Mouse (Mus musculus): ENCODE data around the gene Sirt3.

Sirt3 gene

DNA sequence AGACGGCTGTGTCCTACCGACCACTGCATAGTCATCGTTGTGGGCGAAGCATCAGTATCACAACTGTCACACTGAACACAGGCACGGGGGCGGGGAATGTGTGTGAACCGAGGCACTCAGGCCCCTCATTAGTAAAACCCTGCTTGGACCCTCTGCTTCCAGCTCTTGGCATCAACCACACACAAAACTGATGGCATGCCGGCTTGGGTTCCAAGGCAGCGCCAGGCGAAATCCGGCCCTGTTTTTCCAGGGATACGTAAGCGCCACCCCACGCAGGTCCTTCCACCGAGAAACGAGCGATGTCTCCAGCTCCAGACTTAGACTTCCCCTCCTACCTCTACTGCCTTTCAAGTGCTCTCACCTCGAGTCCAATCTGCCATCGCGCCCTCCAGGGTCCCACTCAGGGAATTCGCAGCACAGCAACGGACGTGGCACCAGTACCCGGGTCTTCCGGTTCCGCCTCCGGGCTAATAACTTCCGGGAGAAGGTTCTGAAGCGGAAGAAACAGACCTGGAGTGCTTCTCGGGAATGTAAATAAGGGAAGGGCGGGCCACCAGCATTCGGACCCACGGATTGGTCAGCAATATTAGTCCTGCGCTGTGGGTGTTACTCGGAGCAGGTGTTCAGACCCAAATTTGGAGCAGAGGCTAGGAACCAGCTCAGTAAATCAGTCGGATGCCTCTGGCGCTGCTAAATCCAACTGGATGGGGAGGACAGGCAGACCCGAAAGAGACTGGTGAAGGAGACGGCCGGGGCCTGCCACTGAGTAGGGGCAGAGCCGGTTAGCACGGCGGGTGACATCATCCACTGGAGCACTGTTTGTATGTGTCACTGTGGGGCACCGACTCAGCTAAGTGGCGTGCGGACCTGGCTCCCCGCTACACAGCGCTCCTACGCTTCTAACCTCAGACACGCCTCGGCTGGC is 26.0 kb downstream of the Sirt3 start, which contains the start of gene Gm45785:
Gm45785 (minus strand) TSS at position 472 of the 925 bp plus-strand sequence.
- in situ Hi-C loops (cut with MboI; ENCODE audit: unreplicated experiment in 2 of 2) = loop anchor here in 1 of 2 experiments (25.0 kb wide), 1 partner anchor 1444 kb away; no protein-coding TSS in a partner anchor

GRCm38 (mm10) chr7:140855181-140855580 is 26.9 kb downstream of the Sirt3 start:
- in situ Hi-C loops (cut with MboI; ENCODE audit: unreplicated experiment in 2 of 2) = loop anchor here in 1 of 2 experiments (25.0 kb wide), 1 partner anchor 1443 kb away; no protein-coding TSS in a partner anchor

GRCm38 (mm10) chr7:140854483-140854882 is 27.6 kb downstream of the Sirt3 start:
- in situ Hi-C loops (cut with MboI; ENCODE audit: unreplicated experiment in 2 of 2) = loop anchor here in 1 of 2 experiments (25.0 kb wide), 1 partner anchor 1442 kb away; no protein-coding TSS in a partner anchor

DNA sequence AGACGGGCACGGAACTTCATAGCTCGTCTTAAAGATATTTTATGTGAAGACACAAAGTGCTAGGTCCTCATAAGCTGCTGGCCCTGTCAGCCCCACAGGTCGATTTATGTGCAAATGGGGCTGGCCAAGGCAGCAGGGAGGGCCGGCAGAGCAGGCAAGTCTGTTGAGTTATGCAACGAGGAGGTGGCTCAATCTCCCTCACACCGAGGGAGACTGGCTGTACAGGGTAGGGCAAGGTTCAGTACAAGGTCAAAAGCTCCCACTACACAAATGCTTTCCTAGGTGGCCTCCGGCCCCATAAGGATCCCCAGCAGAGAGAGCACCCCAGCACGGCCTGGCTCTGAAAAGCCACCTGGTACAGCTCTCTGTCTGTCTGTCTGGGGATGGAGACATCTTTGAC is 28.7 kb downstream of the Sirt3 start:
- in situ Hi-C loops (cut with MboI; ENCODE audit: unreplicated experiment in 2 of 2) = loop anchor here in 1 of 2 experiments (25.0 kb wide), 1 partner anchor 1441 kb away; no protein-coding TSS in a partner anchor

- in situ Hi-C loops (cut with MboI; ENCODE audit: unreplicated experiment in 2 of 2) = loop anchor here in 1 of 2 experiments (25.0 kb wide), 1 partner anchor 1440 kb away; no protein-coding TSS in a partner anchor
Observed at GRCm38 (mm10) chr7:140851916-140852315, 30.2 kb downstream of the Sirt3 start.

DNA sequence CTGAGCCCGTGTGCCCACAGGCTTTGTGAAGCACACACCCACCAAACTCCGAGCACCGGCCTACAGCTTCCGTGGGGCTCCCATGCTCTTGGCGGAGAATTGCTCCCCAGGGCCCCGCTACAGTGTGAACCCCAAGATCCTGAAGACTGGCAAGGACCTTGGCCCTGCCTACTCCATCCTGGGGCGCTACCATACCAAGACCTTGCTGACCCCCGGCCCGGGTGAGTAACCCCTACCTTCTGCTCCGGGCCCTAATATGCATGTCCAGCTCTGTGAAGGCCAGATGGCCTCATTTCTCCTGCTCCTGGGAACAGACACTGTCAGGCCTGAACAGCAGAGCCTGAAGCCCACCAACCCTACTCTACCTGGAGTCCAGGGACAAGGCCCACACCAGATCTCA is 33.5 kb downstream of the Sirt3 start:
- in situ Hi-C loops (cut with MboI; ENCODE audit: unreplicated experiment in 2 of 2) = loop anchor here in 1 of 2 experiments (10.0 to 25.0 kb wide), 2 partner anchors 516 to 814 kb away; partner anchors contain the start of gene Muc6

DNA sequence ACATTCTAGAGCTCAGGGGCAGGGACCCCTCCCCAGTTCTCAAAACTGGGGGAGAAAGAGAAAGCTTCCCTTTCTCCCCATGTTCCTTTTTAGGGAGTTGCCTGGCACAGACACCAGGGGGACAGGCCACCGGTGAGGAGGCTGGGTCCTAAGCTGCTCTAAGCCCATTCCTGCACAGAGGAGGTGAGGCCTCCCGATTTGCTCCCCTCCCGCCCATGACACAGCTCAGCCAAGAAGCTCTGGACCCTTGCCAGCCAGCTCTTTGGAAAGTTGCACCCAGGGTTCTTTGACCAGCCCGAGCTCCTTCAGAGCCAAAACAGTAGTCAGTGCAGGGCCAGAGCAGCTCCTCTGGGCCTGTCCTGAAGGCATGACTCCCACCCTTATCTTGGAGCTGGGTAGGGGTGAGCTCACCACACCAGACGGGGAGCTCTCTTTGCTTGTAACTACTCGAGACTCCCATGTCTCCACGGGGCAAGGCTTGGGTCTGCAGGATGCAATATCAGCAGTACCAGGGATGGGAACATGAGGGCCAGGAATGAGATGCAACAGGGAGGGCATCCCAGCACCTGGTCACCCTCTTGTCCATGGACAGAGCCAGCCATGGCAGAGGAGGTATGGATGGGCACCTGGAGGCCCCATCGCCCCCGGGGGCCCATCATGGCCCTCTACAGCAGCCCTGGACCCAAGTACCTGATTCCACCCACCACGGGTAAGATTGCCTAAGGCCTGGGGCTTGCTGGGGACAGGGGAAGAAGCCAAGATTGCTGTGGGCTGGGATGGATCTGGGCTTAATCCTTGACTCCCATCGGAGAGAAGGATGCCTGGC is 34.1 kb downstream of the Sirt3 start, which contains the start of gene Odf3:
Odf3 (plus strand) TSS at position 51 of the 826 bp plus-strand sequence.
- in situ Hi-C loops (cut with MboI; ENCODE audit: unreplicated experiment in 2 of 2) = loop anchor here in 1 of 2 experiments (10.0 to 25.0 kb wide), 2 partner anchors 517 to 814 kb away; partner anchors contain the start of gene Muc6

- in situ Hi-C loops (cut with MboI; ENCODE audit: unreplicated experiment in 2 of 2) = loop anchor here in 1 of 2 experiments (10.0 to 25.0 kb wide), 2 partner anchors 518 to 816 kb away; partner anchors contain the start of gene Muc6
Observed at GRCm38 (mm10) chr7:140846676-140847075, 35.4 kb downstream of the Sirt3 start.

DNA sequence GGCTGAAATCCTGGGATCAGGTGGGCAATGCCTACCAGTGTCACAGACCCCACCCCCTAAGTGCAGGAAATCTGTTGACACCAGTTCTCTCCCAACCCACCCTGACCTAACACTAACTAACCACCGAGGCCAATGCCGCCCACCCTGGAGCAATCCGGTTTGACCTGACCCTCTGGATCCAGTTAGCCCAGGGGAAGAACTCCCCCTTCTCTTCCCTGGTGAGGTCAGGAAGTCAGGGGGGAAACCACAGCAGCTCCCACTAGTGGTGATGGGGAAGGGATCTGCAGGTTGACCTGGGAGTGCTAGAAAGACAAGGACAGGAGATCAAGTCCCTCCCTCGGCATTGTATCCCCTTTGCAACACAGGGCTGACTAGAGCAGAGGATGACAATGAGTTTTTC is 36.4 kb downstream of the Sirt3 start:
- in situ Hi-C loops (cut with MboI; ENCODE audit: unreplicated experiment in 2 of 2) = loop anchor here in 1 of 2 experiments (10.0 to 25.0 kb wide), 2 partner anchors 519 to 817 kb away; partner anchors contain the start of gene Muc6

GRCm38 (mm10) chr7:140844905-140845665 is 37.0 kb downstream of the Sirt3 start, which contains the start of gene Scgb1c1:
Gene Scgb1c1, plus strand, starts transcription at chr7:140845547.
- in situ Hi-C loops (cut with MboI; ENCODE audit: unreplicated experiment in 2 of 2) = loop anchor here (5.0 to 25.0 kb wide), 7 partner anchors 57 to 817 kb away; partner anchors contain the start of genes Cox8b (in 2 of the 2) and Muc6 (in 1 of the 2)

DNA sequence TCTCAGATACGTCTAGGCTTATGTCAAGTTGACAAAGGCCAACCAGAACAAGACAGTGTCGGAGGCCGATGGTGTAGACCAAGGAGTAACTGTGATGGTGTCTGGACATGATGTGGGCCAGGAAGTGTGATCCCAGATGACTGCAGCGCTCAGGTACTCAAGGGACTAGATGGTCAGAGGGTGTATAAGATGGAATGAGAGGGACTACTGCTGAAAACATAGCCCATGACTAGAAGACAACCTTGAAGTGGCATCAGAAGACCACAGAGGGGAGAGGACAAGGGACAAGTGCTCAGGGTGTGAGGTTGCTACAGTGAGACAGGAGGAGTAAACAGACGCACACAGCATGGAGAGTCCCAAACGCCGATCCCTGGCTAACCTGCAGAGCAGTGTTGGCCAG is 38.3 kb downstream of the Sirt3 start:
- in situ Hi-C loops (cut with MboI; ENCODE audit: unreplicated experiment in 2 of 2) = loop anchor here (5.0 to 25.0 kb wide), 7 partner anchors 58 to 818 kb away; partner anchors contain the start of genes Cox8b (in 2 of the 2) and Muc6 (in 1 of the 2)

- in situ Hi-C loops (cut with MboI; ENCODE audit: unreplicated experiment in 2 of 2) = loop anchor here (5.0 to 25.0 kb wide), 7 partner anchors 61 to 821 kb away; partner anchors contain the start of genes Cox8b (in 2 of the 2) and Muc6 (in 1 of the 2)
Observed at GRCm38 (mm10) chr7:140840750-140841735, 41.1 kb downstream of the Sirt3 start.

DNA sequence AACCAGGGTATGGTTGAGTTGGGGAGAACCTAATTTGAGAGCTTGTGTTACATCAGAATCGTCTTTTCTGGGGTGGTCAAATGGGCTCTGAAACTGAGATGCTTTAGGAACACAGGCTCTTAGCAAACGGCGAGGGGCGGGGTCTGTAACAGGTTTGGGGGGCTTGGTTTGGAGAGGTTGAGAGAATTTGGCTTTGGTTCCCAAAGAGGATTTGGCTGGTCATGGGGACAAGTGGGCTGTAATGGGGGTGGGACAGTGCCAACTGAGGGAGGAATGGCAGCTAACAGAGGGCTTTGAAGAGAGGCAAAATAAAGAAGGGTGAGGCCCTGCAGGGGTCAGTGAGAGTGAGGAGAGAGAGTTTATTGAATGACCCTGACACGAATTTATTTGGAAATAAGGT is 42.6 kb downstream of the Sirt3 start:
- in situ Hi-C loops (cut with MboI; ENCODE audit: unreplicated experiment in 2 of 2) = loop anchor here (10.0 to 25.0 kb wide), 2 partner anchors 755 to 823 kb away; partner anchors contain the start of genes Caly (in 1 of the 2) and Muc6 (in 1 of the 2)

- in situ Hi-C loops (cut with MboI; ENCODE audit: unreplicated experiment in 2 of 2) = loop anchor here (10.0 to 25.0 kb wide), 2 partner anchors 752 to 826 kb away; partner anchors contain the start of genes Caly (in 1 of the 2) and Muc6 (in 1 of the 2)
Observed at GRCm38 (mm10) chr7:140836243-140837115, 45.6 kb downstream of the Sirt3 start.

DNA sequence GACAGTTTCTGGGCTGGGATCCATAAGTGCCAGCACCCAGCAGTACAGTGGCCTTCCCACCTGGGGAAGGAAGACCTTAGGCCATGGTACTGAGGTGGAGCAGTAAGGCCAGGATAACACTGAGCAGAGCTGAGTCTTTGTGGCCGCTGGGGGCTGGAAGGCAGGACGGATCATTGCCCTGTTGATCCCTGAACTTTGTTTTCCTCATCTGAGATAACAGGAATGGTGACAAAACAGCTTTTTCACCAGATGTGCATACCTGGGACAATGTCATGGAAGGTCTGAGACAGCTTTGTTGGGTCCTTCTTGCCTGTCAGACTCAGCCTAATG is 46.4 kb downstream of the Sirt3 start:
- in situ Hi-C loops (cut with MboI; ENCODE audit: unreplicated experiment in 2 of 2) = loop anchor here (10.0 to 25.0 kb wide), 2 partner anchors 751 to 827 kb away; partner anchors contain the start of genes Caly (in 1 of the 2) and Muc6 (in 1 of the 2)

DNA sequence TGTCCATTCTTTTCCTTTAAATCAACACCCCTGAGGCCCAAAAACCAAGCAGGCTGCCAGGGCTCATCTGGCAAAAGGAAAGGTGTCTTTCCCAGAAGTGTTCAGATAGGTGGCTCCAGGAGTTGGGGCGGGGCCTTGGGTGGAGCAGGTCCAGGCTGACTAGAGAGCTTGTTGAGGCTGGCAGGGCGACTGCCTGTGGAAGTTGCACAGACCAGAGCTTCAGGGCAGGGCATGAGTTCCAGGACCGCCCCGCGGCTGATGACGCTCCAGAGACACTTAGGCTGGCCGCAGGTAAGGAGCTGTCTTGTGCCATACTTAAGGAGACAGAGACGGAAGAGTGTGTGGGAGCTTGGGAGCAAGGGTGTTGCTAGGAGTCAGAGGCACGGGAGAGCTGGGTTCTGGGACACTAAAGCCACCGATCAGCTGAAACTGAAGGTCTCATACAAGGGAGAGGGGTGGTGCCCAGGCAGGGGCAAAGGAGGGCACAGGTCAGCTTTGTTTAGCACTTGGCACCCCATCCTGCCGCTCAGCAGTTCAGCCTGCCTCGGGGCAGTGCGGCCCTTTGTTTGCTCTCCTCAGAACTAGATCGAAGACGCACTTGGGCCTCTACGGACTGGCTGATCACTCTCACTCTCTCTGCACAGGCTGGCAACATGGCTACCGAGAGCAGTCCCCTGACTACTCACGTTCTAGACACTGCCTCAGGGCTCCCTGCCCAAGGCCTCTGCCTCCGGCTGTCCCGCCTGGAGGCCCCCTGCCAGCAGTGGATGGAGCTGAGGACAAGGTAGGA is 46.9 kb downstream of the Sirt3 start, which contains the start of gene Urah:
Urah (plus strand) TSS at position 51 of the 790 bp plus-strand sequence.
- in situ Hi-C loops (cut with MboI; ENCODE audit: unreplicated experiment in 2 of 2) = loop anchor here (10.0 to 25.0 kb wide), 2 partner anchors 750 to 827 kb away; partner anchors contain the start of genes Caly (in 1 of the 2) and Muc6 (in 1 of the 2)
